Mouse (Mus musculus) midbrain, embryonic 12.5 days (tissue): ENCODE results near the gene Rab34. TPM values are rescaled to one million over a fixed set of nuclear protein-coding genes. Genes with fewer than 3 reads are reported as not detected.
A peak's percentile ranks its signal among the peaks of the same experiment; 100 is the strongest.

Experiments
- ATAC-seq: fragments of 200-750 bp; cut with Nextera tagmentation; 2 replicates; pipeline ENCODE4 v1.8.0; 2017; ENCODE audit warnings: low read depth, moderate TSS enrichment, moderate library complexity; ENCODE audit not compliant: low FRiP score
- H3K27ac ChIP-seq: fragments of 300-500 bp; sonication (generic); replicated peaks from 2 replicates; pipeline ENCODE4 v1.5.1; 2016; ENCODE audit warnings: mild to moderate bottlenecking
- H3K27me3 ChIP-seq: fragments of 300-500 bp; sonication (generic); 2 replicates; pipeline ENCODE4 v1.6.1; 2016; ENCODE audit warnings: mild to moderate bottlenecking
- H3K36me3 ChIP-seq: fragments of 300-500 bp; sonication (generic); 2 replicates; pipeline ENCODE4 v1.6.1; 2016
- H3K4me1 ChIP-seq: fragments of 300-500 bp; sonication (generic); 2 replicates; pipeline ENCODE4 v1.6.1; 2016
- H3K4me2 ChIP-seq: fragments of 300-500 bp; sonication (generic); replicated peaks from 2 replicates; pipeline ENCODE4 v1.6.1; 2016; ENCODE audit warnings: mild to moderate bottlenecking, moderate library complexity
- H3K4me3 ChIP-seq: fragments of 300-500 bp; sonication (generic); 2 replicates; pipeline ENCODE4 v1.5.1; 2016; ENCODE audit warnings: mild to moderate bottlenecking
- H3K9ac ChIP-seq: fragments of 300-500 bp; sonication (generic); replicated peaks from 2 replicates; pipeline ENCODE4 v1.6.1; 2016; ENCODE audit warnings: mild to moderate bottlenecking, moderate library complexity
- H3K9me3 ChIP-seq: fragments of 300-500 bp; sonication (generic); 2 replicates; pipeline ENCODE4 v1.6.1; 2016; ENCODE audit warnings: mild to moderate bottlenecking
- WGBS: fragments of 180-500 bp; shearing (Covaris S2); methylation state at CpG from one replicate; pipeline ENCODE4 v1.1.7; 2016; 5-methylcytosine and 5-hydroxymethylcytosine counted together
- polyA plus RNA-seq: library from polyadenylated mRNA; unstranded; fragments of >200 nt; fragmentation: Nextera tagmentation; extraction: Ambion mirVana; gene quantifications from 2 replicates; pipeline ENCODE4 v1.2.1, GENCODE M21; 2016

The Rab34 gene
- polyA plus RNA-seq, result 54.9 and 68.1 TPM in 2 replicates

DNA sequence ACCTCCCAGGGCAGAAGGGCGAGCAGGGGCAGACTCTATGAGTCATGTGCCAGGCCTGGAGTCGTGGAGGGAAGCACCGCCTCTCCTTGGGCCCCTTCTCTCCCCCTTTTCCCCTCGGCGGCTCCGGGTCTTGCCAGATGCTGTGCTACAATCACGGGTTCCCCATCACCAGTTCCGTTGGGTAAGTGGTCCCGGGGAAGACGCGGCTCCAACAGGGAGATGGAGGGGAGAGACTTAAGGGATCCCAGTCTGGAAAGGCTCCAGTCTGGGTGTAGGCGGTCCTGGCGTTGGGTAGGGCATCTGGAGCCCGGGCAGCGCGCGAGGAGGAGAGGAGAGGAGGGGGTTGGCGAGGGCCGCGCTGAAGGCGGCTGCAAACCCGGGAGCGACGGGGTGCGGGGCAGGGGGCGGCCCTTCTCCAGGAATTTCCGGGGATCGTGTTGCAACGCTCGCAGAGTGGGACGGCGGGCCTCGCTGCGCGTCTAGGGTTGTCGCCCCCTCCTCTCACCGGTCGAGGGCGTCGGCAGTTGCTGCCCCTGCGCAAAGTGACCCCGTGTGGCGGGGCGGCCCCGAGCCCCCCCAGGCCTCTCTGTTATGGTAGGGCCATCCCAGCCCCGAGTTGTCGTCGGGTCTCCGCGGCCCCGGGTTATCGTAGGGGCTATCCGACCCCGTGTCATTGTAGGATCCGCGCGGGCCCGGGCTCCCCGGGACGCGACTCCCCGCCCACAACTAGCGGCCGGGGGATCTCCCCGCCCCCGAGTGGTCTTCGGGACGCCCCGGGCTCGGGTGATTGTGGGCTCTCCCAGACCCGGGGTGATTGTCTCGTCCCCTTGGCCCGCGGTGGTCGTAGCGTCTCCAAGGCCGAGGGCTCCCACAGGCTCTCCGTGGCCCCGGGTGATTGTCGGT, at the start of gene Rab34:
Rab34 (plus strand) TSS at position 100 of the 903 bp plus-strand sequence.
- H3K4me3 ChIP-seq, result peak within 1 kb of the TSS; percentile 71
- H3K4me2 ChIP-seq, result peak within 1 kb of the TSS; percentile 67
- under 1% methylated on average over 71 of the region's 80 CpGs for WGBS

DNA sequence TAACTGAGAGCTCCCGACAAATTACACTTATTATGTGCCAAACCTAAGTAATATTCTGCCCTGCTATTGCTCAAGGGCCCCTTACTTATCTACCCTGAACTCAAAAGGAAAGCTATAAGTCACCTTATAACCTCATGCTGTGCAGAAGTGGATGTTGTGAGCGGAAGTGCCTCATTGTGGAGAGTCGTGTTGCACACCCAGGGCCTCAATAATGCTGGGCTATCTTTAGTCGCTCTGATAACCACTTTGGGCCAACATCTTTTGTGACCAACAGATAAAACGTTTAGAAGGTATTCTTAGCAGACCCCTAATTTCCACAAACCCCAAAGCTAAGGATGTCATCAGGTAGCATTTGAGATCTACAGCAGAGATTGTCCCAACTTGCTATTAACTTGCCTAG, 47.6 kb upstream of the Rab34 start:
- no peak for ATAC-seq
- H3K9ac ChIP-seq, result no peak overlapping the region
- no peak overlapping the region for H3K27ac ChIP-seq
- H3K4me2 ChIP-seq, result no peak overlapping the region
- H3K4me3 ChIP-seq, result no peak overlapping the region
- no peaks in the 10 kb centered on the region for H3K9me3 ChIP-seq
- 90% methylated on average over 5 of the region's 5 CpGs for WGBS
- no peaks in the 10 kb centered on the region for H3K4me1 ChIP-seq
- no peaks in the 10 kb centered on the region for H3K27me3 ChIP-seq
- H3K36me3 ChIP-seq, result peaks cover 29% of the 10 kb centered on the region

More for the DNA sequence above, at the start of gene Rab34:
- Histone ChIP-seq H3K9me3 (no peaks in the 10 kb centered on the region), H3K27ac (peak within 1 kb of the TSS; percentile 92), H3K36me3 (peaks cover 24% of the 10 kb centered on the region), H3K4me1 (peaks cover 16% of the 10 kb centered on the region), H3K27me3 (no peaks in the 10 kb centered on the region), H3K9ac (peak within 1 kb of the TSS; percentile 84)
- ATAC-seq, result peak; percentile 81

DNA sequence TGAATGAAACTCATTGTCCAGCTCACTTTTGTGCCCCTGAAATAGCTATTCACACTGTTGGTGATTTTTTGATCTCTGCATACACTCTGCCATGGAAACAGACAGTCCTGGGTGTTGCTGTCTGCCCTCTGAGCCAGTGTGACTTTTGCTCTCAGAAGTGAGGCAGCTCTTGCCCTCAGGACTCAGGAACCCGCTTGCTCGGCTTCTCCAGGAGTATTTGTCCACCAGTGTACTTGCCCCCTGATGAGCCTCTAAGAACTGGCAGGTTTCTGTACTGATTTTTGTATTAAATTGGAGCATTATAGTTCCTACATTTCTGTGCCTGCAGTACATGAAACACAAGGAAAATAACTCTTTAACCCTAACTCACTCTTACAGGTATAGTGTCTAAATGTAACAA, 44.7 kb upstream of the Rab34 start:
- Histone ChIP-seq H3K9ac (no peak overlapping the region), H3K4me2 (no peak overlapping the region), H3K27me3 (no peaks in the 10 kb centered on the region), H3K4me1 (no peaks in the 10 kb centered on the region), H3K27ac (no peak overlapping the region), H3K9me3 (no peaks in the 10 kb centered on the region), H3K36me3 (peaks cover 54% of the 10 kb centered on the region), H3K4me3 (no peak overlapping the region)
- no peak for ATAC-seq
- WGBS, result 85% methylated on average over 2 of the region's 2 CpGs

DNA sequence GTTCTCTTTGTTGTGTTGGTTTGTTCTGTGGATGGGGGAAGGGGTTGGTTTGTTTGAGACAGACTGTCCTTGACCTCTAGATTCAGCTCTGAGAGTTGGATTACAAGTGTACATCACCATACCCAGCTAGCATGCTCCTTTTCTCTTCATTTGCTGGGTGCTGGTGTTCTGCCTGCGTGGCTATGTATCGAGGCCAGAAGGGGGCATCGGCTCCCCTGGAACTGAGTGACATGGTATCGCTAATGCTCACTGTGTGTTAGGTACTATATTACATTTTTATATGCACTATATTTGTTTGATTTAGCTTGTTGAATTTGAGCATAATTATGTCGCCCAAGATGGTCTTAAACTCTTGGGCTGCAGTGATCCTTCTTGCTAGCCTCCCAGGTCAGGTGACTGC, 42.1 kb upstream of the Rab34 start:
- Histone ChIP-seq H3K4me1 (no peaks in the 10 kb centered on the region), H3K9me3 (no peaks in the 10 kb centered on the region), H3K4me3 (no peak overlapping the region), H3K36me3 (peaks cover 74% of the 10 kb centered on the region), H3K27me3 (no peaks in the 10 kb centered on the region), H3K9ac (no peak overlapping the region), H3K27ac (no peak overlapping the region), H3K4me2 (no peak overlapping the region)
- 91% methylated on average over 5 of the region's 5 CpGs for WGBS
- no peak for ATAC-seq

DNA sequence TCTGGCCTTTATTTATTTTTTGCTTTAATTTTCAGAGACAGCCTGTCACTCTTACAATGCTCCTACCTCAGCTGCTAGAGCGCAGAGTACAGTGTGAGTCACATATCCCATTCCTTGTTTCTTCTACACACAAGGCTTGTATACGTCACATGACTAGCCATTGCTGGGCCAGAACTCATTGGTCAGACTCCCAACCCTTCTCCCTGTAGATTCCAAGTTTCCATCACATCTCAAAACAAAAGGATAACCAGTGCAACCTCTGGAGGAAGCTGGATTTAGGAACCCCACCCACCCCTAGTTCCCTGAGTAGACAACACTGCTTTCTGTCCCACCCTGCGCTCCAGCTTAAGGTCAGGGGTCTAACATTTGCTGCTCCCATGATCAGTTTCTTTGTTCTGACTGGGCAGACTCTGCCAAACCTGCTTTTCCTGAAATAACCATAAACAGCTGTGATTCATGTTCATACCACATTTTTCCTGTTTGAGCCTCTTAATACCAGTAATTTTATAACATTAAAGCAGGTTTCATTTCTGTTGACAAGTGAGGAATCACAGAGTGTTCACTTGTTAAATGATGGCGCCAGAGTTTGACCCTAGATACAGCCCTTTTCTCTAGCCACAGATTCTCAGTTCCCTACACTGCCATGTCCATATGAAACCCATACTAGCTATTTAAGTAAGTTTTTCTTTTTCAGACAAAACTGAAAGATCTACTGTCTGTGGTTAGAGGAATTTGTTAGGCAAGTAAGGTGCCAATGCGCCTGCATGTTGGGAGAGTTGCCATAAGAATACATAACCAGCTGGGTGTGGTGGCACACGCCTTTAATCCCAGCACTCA, 41.3 kb upstream of the Rab34 start:
- H3K27ac ChIP-seq, result no peak overlapping the region
- ATAC-seq, result no peak
- H3K4me3 ChIP-seq, result no peak overlapping the region
- no peaks in the 10 kb centered on the region for H3K27me3 ChIP-seq
- H3K36me3 ChIP-seq, result peaks cover 76% of the 10 kb centered on the region
- no peak overlapping the region for H3K9ac ChIP-seq
- no peaks in the 10 kb centered on the region for H3K9me3 ChIP-seq
- H3K4me2 ChIP-seq, result no peak overlapping the region
- 93% methylated on average over 6 of the region's 6 CpGs for WGBS
- no peaks in the 10 kb centered on the region for H3K4me1 ChIP-seq

DNA sequence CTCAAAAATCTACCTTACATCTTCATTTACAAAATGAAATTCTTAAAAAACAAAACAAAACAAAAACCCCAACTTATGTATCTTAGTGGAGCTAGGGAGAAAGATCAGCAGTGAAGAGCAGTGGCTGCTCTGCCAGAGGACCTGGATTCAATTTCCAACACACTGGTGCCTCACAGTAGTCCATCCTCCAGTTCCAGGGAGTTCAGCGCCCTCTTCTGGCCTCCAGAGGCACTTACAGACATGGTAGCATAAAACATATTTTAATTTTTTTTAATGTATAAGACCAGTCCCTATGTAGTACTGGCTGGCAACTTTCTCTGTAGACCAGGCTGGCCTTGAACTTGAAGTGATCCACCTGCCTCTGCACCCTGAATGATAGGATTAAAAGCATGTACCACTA, 37.1 kb upstream of the Rab34 start:
- no peak overlapping the region for H3K27ac ChIP-seq
- no peaks in the 10 kb centered on the region for H3K9me3 ChIP-seq
- 15% methylated on average over 1 of the region's 1 CpGs for WGBS
- H3K27me3 ChIP-seq, result no peaks in the 10 kb centered on the region
- H3K4me2 ChIP-seq, result no peak overlapping the region
- H3K36me3 ChIP-seq, result peaks cover 71% of the 10 kb centered on the region
- no peak for ATAC-seq
- H3K9ac ChIP-seq, result no peak overlapping the region
- no peak overlapping the region for H3K4me3 ChIP-seq
- H3K4me1 ChIP-seq, result 0 out of 2 replicates have a peak, but pooled peaks cover 13% of the 10 kb centered on the region

DNA sequence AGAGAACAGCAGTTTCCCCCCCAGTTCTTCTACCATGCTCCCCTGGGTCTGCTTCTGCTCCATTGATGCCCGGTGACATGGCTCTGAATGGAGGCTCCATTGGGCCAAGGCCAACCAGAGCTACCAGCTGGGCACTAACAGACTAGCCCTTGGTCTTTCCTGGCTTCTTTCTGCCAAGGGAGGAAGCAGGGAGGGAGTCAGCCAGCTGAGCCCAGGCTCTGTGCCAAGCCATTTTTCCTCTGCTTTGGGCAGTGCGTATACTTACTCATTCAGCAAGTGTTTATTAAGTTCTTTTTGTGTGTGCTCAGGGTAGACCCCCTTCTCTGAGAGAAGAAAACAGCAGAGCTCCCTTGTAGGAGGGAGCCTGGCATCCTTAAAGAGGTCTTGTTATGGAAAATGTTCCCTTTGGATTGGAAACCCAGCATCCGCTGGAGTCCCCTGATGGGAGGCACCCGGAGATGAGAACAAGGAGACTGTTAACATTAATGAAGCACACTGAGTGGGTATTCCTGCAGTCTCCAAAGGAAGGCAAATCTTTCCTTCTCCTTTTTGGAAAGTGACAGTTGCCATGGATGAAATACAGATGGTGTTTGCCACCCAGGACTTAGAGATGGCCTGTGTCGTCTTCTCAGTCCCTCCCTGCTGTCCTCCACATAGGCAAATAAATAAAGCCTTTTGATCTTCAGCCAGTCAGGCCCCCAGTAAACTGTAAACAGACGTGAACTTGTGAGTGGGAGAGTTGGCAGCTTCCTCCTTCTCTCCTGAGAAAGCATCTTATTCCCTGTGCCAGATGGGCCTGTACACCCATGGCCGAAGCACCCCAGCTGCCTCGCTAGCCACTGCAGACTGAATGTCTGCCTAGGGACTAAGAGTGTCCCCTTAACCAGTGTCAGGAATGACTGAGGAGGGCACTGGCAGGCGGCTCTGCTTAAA, 35.7 kb upstream of the Rab34 start:
- H3K9me3 ChIP-seq, result no peaks in the 10 kb centered on the region
- peaks cover 66% of the 10 kb centered on the region for H3K36me3 ChIP-seq
- 73% methylated on average over 9 of the region's 9 CpGs for WGBS
- no peak overlapping the region for H3K9ac ChIP-seq
- no peak overlapping the region for H3K27ac ChIP-seq
- no peak overlapping the region for H3K4me3 ChIP-seq
- H3K4me1 ChIP-seq, result 0 out of 2 replicates have a peak, but pooled peaks cover 13% of the 10 kb centered on the region
- ATAC-seq, result no peak
- no peak overlapping the region for H3K4me2 ChIP-seq
- H3K27me3 ChIP-seq, result no peaks in the 10 kb centered on the region

DNA sequence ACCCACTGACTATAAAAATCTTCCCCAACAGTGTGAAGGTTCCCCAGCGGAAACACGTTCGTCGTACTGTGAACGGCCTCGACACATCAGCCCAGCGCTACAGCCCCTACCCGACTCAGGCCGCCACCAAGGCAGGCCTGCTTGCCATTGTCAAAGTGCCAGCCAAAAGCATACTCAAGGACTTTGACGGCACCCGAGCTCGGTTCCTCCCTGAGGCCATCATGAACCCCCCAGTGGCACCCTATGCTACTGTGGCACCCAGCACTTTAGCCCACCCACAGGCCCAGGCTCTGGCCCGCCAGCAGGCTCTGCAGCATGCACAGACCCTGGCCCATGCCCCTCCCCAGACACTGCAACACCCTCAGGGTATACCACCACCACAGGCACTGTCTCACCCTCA, 34.5 kb upstream of the Rab34 start:
- Histone ChIP-seq H3K9me3 (no peaks in the 10 kb centered on the region), H3K4me3 (no peak overlapping the region), H3K27ac (no peak overlapping the region), H3K9ac (no peak overlapping the region), H3K27me3 (no peaks in the 10 kb centered on the region), H3K36me3 (peaks cover 68% of the 10 kb centered on the region), H3K4me1 (0 out of 2 replicates have a peak, but pooled peaks cover 13% of the 10 kb centered on the region), H3K4me2 (no peak overlapping the region)
- WGBS, result 90% methylated on average over 13 of the region's 13 CpGs
- ATAC-seq, result no peak

DNA sequence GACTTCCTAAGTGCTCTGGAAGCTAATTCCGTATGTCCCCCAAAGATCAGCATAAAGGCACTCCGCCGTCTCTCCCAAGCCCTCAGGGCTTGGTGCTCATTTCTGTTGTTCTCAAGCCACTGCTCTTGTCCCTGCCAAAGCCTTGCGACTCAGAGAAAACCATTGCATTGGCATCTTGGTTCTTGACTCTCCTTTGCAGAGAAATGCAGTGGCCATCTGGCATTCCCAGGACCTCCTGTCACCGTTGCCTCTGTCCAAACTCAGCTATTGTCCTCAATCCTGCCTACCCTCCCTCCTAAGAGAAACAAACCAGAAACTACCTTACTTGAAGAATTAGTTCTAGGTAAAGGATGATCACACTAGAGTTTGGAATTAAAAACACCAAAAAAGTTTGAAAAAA, 32.6 kb upstream of the Rab34 start:
- Histone ChIP-seq H3K9ac (no peak overlapping the region), H3K4me3 (no peak overlapping the region), H3K9me3 (no peaks in the 10 kb centered on the region), H3K4me1 (peaks cover 20% of the 10 kb centered on the region; the same call in 1 of the 2 replicates), H3K27ac (no peak overlapping the region), H3K36me3 (peaks cover 71% of the 10 kb centered on the region), H3K4me2 (no peak overlapping the region), H3K27me3 (no peaks in the 10 kb centered on the region)
- ATAC-seq, result no peak
- WGBS, result 87% methylated on average over 5 of the region's 5 CpGs

DNA sequence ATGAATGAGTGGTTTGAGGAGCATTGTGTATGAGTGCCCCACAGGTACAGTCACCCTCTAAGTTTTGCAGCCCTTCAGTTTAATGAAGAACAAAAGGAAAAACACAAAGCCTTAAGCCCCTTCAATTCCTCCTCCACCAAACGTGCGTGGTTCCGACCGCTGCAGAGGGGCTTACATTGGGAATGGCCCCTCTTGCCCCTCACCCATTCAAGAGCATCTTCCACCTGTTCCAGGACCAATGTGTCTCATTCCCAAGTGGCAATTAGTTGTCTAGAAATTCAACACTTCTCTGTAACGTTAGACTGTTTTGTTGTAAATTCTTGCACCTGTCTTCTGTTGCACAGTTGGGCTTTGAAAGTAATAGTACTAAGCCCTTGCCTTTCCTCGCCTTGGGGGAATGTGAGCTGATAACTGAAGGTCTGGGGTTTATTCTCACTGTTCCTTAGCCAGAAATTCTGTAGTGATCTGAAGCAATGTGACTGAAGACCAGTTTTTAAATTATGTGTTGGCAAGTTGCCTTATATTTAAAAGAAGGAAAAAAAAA, 32.0 kb upstream of the Rab34 start:
- no peak overlapping the region for H3K27ac ChIP-seq
- WGBS, result 64% methylated on average over 6 of the region's 6 CpGs
- no peak for ATAC-seq
- no peak overlapping the region for H3K9ac ChIP-seq
- H3K36me3 ChIP-seq, result peaks cover 71% of the 10 kb centered on the region
- no peaks in the 10 kb centered on the region for H3K9me3 ChIP-seq
- no peaks in the 10 kb centered on the region for H3K27me3 ChIP-seq
- peaks cover 20% of the 10 kb centered on the region; the same call in 1 of the 2 replicates for H3K4me1 ChIP-seq
- no peak overlapping the region for H3K4me2 ChIP-seq
- no peak overlapping the region for H3K4me3 ChIP-seq

DNA sequence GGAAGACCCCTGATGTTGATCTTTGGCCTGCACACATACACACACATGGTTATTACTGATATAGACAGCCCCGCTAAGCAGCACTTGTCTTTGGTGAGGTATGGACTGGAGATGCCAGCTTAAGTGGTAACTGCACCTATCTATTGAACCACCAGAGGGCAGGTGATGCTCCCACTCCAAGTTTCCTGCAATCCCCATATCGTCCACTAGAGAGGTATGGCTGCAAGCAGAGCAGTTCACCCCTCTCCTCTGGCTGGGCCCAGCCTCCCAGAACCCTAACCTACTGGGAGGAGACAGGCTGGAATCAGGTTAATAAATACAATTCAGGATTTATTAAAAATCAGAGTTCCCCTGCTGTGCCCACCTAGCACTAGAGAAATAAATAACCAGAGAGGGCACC, 29.1 kb upstream of the Rab34 start:
- WGBS, result 35% methylated on average over 2 of the region's 2 CpGs
- Histone ChIP-seq H3K4me2 (no peak overlapping the region), H3K9me3 (no peaks in the 10 kb centered on the region), H3K36me3 (peaks cover 77% of the 10 kb centered on the region), H3K27ac (no peak overlapping the region), H3K27me3 (no peaks in the 10 kb centered on the region), H3K4me1 (peaks cover 30% of the 10 kb centered on the region), H3K4me3 (no peak overlapping the region), H3K9ac (no peak overlapping the region)
- ATAC-seq, result peak; percentile 11; the same call in 1 of the 2 replicates
